Mouse (Mus musculus): ENCODE data around the gene BC048562.

BC048562 gene

GRCm38 (mm10) chr9:108450292-108451169, 14.2 kb downstream of the BC048562 start:
- peak; percentile 23 for DNase-seq (ENCODE audit: extremely low spot score, low spot score)

- no peak for DNase-seq (ENCODE audit: extremely low spot score, low spot score)
These were observed 14.8 kb downstream of the BC048562 start for GRCm38 (mm10) chr9:108451170-108451493.

GRCm38 (mm10) chr9:108451519-108452160, 15.4 kb downstream of the BC048562 start:
- no peak for DNase-seq (ENCODE audit: extremely low spot score, low spot score)

GRCm38 (mm10) chr9:108452291-108452906, 16.1 kb downstream of the BC048562 start:
- peak; percentile 93 for DNase-seq (ENCODE audit: extremely low spot score, low spot score)

- no peak for DNase-seq (ENCODE audit: extremely low spot score, low spot score)
These were observed 16.6 kb downstream of the BC048562 start for GRCm38 (mm10) chr9:108452911-108453310.

GRCm38 (mm10) chr9:108453458-108453857, 17.2 kb downstream of the BC048562 start:
- no peak for DNase-seq (ENCODE audit: extremely low spot score, low spot score)

- no peak for DNase-seq (ENCODE audit: extremely low spot score, low spot score)
These were observed 18.1 kb downstream of the BC048562 start for GRCm38 (mm10) chr9:108454429-108454828.

- DNase-seq (ENCODE audit: extremely low spot score, low spot score), result no peak
These were observed 19.7 kb downstream of the BC048562 start for GRCm38 (mm10) chr9:108455747-108456571.

- no peak for DNase-seq (ENCODE audit: extremely low spot score, low spot score)
These were observed 20.7 kb downstream of the BC048562 start for GRCm38 (mm10) chr9:108456953-108457352.

GRCm38 (mm10) chr9:108459939-108460318, 23.6 kb downstream of the BC048562 start:
- no peak for DNase-seq (ENCODE audit: extremely low spot score, low spot score)

GRCm38 (mm10) chr9:108460319-108461178, 24.3 kb downstream of the BC048562 start, which contains the start of gene Ccdc71:
Ccdc71 (plus strand) TSS chr9:108460527.
- DNase-seq (ENCODE audit: extremely low spot score, low spot score), result peak; percentile 90

- peak; percentile 21 for DNase-seq (ENCODE audit: extremely low spot score, low spot score)
These were observed 24.9 kb downstream of the BC048562 start, which contains the start of gene Klhdc8b for GRCm38 (mm10) chr9:108461181-108461631. Klhdc8b (minus strand) TSS chr9:108461581.

GRCm38 (mm10) chr9:108461675-108462074, 25.4 kb downstream of the BC048562 start:
- DNase-seq (ENCODE audit: extremely low spot score, low spot score), result no peak

- DNase-seq (ENCODE audit: extremely low spot score, low spot score), result no peak
These were observed 25.9 kb downstream of the BC048562 start for GRCm38 (mm10) chr9:108462192-108462591.

GRCm38 (mm10) chr9:108463713-108464112, 27.4 kb downstream of the BC048562 start:
- no peak for DNase-seq (ENCODE audit: extremely low spot score, low spot score)

GRCm38 (mm10) chr9:108466219-108466618, 29.9 kb downstream of the BC048562 start:
- DNase-seq (ENCODE audit: extremely low spot score, low spot score), result no peak

GRCm38 (mm10) chr9:108469430-108469829, 33.1 kb downstream of the BC048562 start:
- DNase-seq (ENCODE audit: extremely low spot score, low spot score), result no peak

GRCm38 (mm10) chr9:108469845-108470244, 33.6 kb downstream of the BC048562 start:
- no peak for DNase-seq (ENCODE audit: extremely low spot score, low spot score)

GRCm38 (mm10) chr9:108474528-108474927, 38.2 kb downstream of the BC048562 start:
- no peak for DNase-seq (ENCODE audit: extremely low spot score, low spot score)

GRCm38 (mm10) chr9:108478638-108479156, 42.4 kb downstream of the BC048562 start:
- DNase-seq (ENCODE audit: extremely low spot score, low spot score), result peak; percentile 88
